Mouse (Mus musculus): ENCODE results near the gene Sdr39u1. TPM values are rescaled to one million over a fixed set of nuclear protein-coding genes. Genes with fewer than 3 reads are reported as not detected.

The Sdr39u1 gene
- 33.2 and 38.1 TPM in 2 replicates for polyA plus RNA-seq (2016; fragmentation: Nextera tagmentation; extraction: Ambion mirVana)

DNA sequence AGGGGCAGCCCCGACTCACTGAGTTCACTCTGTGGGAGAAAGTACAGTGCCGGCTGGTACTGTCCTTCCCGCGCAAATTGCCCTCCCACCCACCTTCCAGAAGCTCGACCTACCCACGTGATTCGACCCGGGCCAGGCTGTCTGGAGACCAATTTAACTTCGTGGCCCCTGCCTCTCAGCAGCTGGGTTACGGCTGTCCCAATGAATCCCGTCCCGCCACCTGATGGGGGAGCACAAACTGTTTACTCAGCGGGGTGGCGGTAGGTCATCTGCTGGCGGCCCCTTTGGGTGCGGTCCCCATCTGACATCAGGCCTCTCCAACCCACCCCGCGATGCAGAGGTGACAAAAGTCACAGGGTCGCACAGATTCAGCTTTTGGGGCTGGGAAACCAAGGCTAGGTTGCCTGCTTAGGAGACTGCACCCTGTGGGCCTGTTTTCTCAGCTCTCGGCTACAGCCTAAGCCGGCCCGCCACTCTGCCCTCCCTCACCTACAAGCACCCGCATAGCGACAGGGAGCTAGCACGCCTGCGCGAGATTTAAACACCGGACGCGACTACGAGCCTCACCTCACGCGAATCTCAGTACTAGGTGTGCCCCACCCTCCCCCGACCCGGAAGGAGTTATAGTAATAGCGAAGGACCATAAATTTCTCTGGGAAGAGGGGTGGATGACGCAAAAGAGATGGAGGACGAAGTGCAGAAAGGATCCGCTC, at the start of gene Sdr39u1:
Sdr39u1 (minus strand) TSS at position 593 of the 713 bp plus-strand sequence.
- Histone ChIP-seq H3K4me3 (peak within 1 kb of the TSS; percentile 62), H3K36me3 (peaks cover 35% of the 10 kb centered on the region), H3K27ac (peak within 1 kb of the TSS; percentile 87), H3K9me3 (no peaks in the 10 kb centered on the region), H3K4me1 (replicated peaks) (peaks cover 25% of the 10 kb centered on the region), H3K27me3 (ENCODE audit: insufficient read depth, poor library complexity, severe bottlenecking) (0 out of 2 replicates have a peak, but pooled peaks cover 8% of the 10 kb centered on the region)
- 5% methylated on average over 39 of the region's 39 CpGs for WGBS
- DNase-seq (ENCODE audit: low spot score) = peak; percentile 84

DNA sequence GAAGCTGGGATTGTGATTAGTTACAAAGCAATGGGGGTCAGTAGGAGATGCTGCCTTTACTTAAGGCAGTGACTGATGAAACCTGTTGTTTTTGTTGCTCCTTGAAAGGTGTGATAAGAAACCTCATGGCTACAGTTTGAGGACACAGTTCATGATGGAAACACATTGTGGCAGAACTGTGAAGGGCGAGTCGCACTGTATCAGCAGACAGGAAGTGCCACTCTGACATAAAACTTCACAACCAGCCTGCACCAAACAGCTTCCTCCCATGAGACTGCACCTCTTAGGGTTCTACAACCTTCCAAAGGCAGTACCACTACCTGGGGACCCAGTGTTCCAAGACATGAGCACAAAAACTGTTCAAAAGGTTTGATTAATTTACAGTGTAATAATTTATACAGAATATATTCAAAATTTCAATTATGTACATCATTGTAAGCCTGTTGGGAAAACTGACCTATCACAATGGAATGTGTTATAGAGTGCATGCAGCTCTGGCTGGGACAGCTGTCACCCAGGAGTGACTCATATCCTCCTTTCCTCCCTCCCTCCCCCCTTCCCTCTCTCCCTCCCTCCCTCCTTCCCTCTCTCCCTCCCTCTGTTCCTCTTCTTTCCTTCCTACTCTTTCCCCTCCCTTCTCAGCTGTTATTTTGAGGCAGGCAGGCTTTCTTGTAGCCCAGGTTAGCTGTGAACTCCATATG, 46.3 kb upstream of the Sdr39u1 start:
- DNase-seq (ENCODE audit: low spot score) = no peak
- Histone ChIP-seq H3K36me3 (no peaks in the 10 kb centered on the region), H3K9me3 (no peaks in the 10 kb centered on the region), H3K27me3 (ENCODE audit: insufficient read depth, poor library complexity, severe bottlenecking) (no peaks in the 10 kb centered on the region), H3K27ac (no peak overlapping the region), H3K4me3 (no peak overlapping the region), H3K4me1 (replicated peaks) (no peaks in the 10 kb centered on the region)
- 82% methylated on average over 2 of the region's 2 CpGs for WGBS

DNA sequence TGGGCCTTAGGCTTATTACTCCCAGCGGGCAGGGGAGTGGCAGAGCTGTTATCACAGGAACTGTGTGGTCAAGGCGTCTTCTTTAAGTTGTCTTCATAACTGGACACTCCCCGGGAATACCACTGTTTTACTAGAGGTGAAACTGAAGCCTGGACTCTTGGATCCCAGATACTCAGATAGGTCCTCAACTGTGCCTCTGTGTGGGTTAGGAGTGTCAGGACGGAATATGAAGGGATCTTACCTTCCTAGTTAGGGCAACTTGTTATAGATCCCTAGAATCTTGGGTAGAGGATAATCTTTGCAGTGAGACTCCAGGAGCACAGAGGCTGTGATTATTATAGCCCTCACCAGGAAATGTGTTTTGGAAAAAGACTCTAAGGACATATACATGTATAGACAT, 44.5 kb upstream of the Sdr39u1 start, which contains the start of gene Cma1:
Cma1 (minus strand) TSS at position 101 of the 400 bp plus-strand sequence.
- Histone ChIP-seq H3K27ac (no peak within 1 kb of the TSS), H3K4me3 (no peak within 1 kb of the TSS), H3K36me3 (no peaks in the 10 kb centered on the region), H3K27me3 (ENCODE audit: insufficient read depth, poor library complexity, severe bottlenecking) (no peaks in the 10 kb centered on the region), H3K4me1 (replicated peaks) (no peaks in the 10 kb centered on the region), H3K9me3 (no peaks in the 10 kb centered on the region)
- no peak for DNase-seq (ENCODE audit: low spot score)
- 89% methylated on average over 4 of the region's 4 CpGs for WGBS

DNA sequence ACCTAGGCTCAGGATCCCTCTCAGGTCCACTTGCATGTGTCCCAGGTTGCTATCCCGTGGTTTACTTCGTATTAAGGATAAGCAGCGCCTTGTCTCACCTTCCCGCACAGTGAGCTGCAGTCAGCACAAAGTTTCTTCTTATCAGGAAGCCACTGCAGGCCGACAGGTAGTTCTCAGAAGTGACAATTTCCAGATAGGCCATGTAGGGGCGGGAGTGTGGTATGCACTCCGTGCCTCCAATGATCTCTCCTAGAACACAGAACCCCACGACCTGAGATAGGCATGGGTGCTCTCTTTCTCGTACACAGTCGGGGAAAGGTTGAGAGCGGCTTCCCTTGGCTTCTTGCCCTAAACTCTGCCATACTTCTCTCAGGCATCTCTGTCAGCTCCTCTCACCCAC, 43.5 kb upstream of the Sdr39u1 start:
- Histone ChIP-seq H3K27ac (no peak overlapping the region), H3K27me3 (ENCODE audit: insufficient read depth, poor library complexity, severe bottlenecking) (no peaks in the 10 kb centered on the region), H3K9me3 (no peaks in the 10 kb centered on the region), H3K36me3 (no peaks in the 10 kb centered on the region), H3K4me3 (no peak overlapping the region), H3K4me1 (replicated peaks) (no peaks in the 10 kb centered on the region)
- 80% methylated on average over 11 of the region's 11 CpGs for WGBS
- DNase-seq (ENCODE audit: low spot score) = no peak

DNA sequence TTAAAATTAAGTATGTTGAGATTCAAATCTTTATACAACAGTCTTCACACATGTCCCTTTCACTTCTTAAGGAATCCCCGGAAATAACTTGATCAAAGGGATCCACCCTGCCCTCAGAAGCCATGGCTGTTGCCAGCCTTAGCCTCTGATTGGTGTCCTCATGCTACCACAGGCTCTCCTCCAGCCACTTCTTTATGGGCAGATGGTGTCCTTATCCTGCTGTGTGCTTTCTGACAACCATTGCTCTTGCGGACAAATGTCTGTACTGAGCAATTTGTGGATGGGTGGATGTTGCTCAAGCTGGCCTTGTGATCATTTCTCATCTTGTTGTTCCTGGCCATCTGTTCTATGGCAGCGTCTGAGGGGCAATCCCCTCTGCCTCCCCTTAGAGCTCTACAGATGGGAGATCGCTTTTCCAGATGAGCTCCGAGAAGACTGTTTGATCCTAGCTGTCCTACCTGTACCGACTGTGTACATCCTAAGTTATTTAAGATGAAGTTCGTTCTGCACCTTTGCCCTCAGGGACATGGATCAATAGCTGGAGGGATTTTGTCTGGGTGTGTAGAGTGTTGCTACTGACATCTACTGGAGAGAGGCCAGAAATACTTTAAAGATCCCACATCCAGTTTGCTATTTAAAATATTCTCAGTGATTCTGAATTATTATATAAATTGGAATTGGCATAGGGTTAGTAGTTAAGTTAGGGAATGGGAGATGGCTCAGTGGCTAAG, 40.1 kb upstream of the Sdr39u1 start:
- WGBS = 60% methylated on average over 7 of the region's 7 CpGs
- Histone ChIP-seq H3K36me3 (no peaks in the 10 kb centered on the region), H3K4me1 (replicated peaks) (no peaks in the 10 kb centered on the region; the same call in 1 of the 2 replicates), H3K9me3 (no peaks in the 10 kb centered on the region), H3K27me3 (ENCODE audit: insufficient read depth, poor library complexity, severe bottlenecking) (no peaks in the 10 kb centered on the region), H3K4me3 (no peak overlapping the region), H3K27ac (no peak overlapping the region)
- DNase-seq (ENCODE audit: low spot score) = no peak

DNA sequence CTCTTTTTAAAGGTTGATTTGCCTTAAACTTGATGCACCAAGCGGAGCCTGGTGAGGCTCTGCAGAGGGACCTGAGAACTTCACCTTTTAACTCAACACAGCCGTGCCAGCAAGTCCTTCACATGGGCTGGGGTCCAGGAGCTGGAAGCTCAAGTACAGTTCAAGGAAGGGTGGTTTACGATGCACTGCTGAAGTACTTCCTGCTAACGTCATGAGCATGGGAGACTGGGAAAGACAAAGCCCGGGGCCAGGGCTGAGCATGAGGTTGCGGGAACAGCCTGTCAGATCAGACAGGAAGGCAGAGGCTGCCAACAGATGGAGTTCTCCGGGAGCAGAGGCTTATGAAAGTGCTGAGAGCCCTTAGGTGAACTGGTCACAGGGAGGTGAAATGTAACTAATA, 33.5 kb upstream of the Sdr39u1 start:
- Histone ChIP-seq H3K4me1 (replicated peaks) (no peaks in the 10 kb centered on the region; the same call in 1 of the 2 replicates), H3K27ac (no peak overlapping the region), H3K4me3 (no peak overlapping the region), H3K9me3 (no peaks in the 10 kb centered on the region), H3K27me3 (ENCODE audit: insufficient read depth, poor library complexity, severe bottlenecking) (no peaks in the 10 kb centered on the region), H3K36me3 (no peaks in the 10 kb centered on the region)
- DNase-seq (ENCODE audit: low spot score) = peak; percentile 13
- WGBS = 63% methylated on average over 7 of the region's 7 CpGs

DNA sequence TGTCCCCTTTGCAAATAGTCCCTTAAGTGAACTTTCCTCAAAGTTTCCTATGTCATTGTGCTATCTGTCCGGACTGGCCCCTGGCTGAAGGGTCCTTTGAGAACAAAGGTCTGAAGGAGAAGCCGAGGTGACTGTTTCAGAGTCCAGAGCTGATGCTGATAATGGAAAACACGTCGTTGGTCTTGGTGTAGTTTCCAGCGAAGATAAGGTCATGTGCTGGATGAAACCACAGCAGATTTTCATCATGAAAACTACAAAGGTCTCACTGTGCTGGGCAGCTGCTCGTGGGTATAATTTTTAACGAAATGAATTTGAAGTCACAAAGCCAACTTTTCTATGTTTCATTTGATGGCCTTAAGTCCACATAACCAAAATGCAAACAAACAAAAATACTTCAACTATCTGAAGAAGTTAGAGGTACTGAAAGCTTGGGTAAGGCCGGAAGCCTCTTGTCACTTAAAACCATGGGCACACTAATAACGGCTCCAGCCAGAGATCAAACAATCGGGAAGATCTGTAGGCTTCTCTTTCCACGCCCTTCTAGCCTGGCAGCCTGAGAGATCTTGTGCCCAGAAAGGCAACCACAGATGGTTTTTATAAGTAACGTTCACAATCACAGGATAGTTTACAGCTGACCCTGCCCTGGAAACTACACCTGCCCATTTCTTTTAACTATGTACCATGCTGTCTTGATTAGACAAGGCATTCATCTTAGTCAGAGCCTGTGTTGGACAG, 29.3 kb upstream of the Sdr39u1 start:
- H3K27me3 ChIP-seq (ENCODE audit: insufficient read depth, poor library complexity, severe bottlenecking) = no peaks in the 10 kb centered on the region
- no peak overlapping the region for H3K4me3 ChIP-seq
- no peaks in the 10 kb centered on the region for H3K9me3 ChIP-seq
- no peaks in the 10 kb centered on the region; the same call in 1 of the 2 replicates for H3K4me1 ChIP-seq (replicated peaks)
- H3K36me3 ChIP-seq = no peaks in the 10 kb centered on the region
- no peak overlapping the region for H3K27ac ChIP-seq
- no peak for DNase-seq (ENCODE audit: low spot score)
- 78% methylated on average over 12 of the region's 12 CpGs for WGBS

DNA sequence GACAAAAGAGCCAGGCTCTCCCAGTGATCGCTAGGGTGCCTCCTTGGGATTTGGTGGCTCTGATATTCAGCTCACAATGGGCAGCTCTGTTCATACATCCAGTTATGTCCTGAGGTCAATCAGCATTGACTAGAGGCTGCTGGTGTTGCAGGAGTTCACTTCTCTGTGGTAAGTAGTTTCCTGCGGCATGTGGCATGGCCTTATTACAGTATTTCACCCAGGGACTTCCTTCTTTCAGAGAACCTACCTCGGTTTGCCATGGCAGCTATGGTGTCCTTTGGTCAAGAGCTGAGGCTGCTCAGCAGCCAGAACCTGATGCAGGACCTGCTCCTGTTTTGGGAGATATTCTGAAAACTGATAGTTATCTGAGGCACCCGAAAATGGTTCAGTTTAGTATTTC, 26.8 kb upstream of the Sdr39u1 start:
- Histone ChIP-seq H3K27ac (no peak overlapping the region), H3K36me3 (no peaks in the 10 kb centered on the region), H3K4me3 (no peak overlapping the region), H3K9me3 (no peaks in the 10 kb centered on the region), H3K27me3 (ENCODE audit: insufficient read depth, poor library complexity, severe bottlenecking) (no peaks in the 10 kb centered on the region), H3K4me1 (replicated peaks) (no peaks in the 10 kb centered on the region; the same call in 1 of the 2 replicates)
- WGBS = 86% methylated on average over 4 of the region's 4 CpGs
- no peak for DNase-seq (ENCODE audit: low spot score)

DNA sequence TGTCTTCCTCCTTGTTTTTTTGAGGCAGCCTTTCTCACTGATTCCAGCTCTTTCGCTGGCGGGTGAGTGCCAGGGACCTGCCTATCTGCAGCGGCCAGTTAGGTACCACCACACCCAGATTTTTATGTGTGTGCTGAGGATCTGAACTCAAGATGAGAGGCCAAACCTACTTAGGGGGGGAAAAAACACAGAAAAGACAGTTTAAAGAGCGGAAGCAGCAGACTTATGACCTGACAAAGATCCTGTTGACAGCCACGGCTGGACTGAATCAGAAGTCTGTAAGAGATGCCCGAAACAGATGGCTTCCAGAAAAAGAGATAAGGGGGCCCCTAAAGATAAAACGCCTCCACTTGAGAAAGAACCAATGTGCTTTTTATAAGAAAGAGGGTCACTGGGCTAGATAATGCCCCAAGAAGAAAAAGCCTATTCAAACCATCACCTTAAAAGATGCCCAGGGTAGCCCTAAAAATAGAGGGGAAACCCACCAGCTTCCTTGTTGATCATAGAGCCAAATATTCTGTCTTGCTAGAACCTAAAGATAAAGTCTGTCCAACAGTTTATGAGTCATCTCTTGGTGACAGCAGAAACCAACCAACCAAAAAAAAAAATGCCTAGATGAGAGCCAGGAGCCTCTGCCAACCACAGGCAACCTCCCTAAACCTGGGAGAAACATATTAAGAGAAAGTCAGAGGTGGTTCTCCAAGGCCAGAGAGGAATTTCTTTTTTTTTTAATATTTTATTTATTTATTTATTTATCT, 22.6 kb upstream of the Sdr39u1 start:
- peaks cover 7% of the 10 kb centered on the region; the same call in 1 of the 2 replicates for H3K27me3 ChIP-seq (ENCODE audit: insufficient read depth, poor library complexity, severe bottlenecking)
- DNase-seq (ENCODE audit: low spot score) = no peak
- no peaks in the 10 kb centered on the region for H3K9me3 ChIP-seq
- H3K4me3 ChIP-seq = no peak overlapping the region
- 78% methylated on average over 7 of the region's 7 CpGs for WGBS
- no peaks in the 10 kb centered on the region for H3K36me3 ChIP-seq
- peaks cover 2% of the 10 kb centered on the region; the same call in 1 of the 2 replicates for H3K4me1 ChIP-seq (replicated peaks)
- no peak overlapping the region for H3K27ac ChIP-seq

DNA sequence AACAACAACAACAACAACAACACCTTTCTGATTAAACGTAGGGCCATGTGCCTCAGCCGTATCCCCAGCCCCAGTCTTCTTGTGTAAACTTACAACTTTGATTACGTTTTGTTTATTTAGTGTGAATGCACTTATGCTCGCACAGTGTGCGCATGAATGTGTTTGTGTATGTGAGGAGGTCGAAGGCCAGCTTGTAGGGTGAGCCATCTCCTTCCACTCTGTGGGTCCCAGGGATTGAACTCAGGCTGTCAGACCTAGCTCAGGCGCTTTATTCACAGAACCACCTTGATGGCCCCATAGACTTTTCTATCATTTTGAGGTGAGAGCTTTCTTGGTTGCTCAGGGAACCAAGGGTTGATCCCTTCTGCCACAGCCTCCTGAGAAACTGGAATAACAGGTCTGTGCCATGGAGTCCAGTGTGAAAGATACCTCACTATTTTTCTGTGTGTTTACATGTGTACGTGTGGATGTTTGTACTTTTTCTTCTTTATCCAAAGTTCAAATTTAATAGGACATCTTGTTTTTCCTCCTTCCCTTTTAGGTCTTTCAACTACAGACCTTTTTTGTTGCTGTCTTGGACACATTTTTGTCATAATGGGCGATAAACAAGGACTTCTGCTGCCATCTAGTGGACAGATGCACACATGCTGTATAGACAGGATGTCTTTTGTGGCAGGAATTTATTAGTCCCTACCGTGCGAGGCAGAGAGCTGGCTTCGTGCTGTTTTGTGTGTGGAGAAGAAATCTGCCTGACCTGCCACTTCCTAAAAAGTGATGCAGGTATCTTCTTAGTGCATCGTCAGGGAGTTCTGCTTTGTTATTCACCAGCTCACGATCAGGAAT, 18.4 kb upstream of the Sdr39u1 start:
- Histone ChIP-seq H3K4me1 (replicated peaks) (peaks cover 2% of the 10 kb centered on the region; the same call in 1 of the 2 replicates), H3K9me3 (no peaks in the 10 kb centered on the region), H3K27ac (no peak overlapping the region), H3K27me3 (ENCODE audit: insufficient read depth, poor library complexity, severe bottlenecking) (peaks cover 7% of the 10 kb centered on the region; the same call in 1 of the 2 replicates), H3K36me3 (no peaks in the 10 kb centered on the region), H3K4me3 (no peak overlapping the region)
- peak; percentile 78 for DNase-seq (ENCODE audit: low spot score)
- 42% methylated on average over 14 of the region's 14 CpGs for WGBS

DNA sequence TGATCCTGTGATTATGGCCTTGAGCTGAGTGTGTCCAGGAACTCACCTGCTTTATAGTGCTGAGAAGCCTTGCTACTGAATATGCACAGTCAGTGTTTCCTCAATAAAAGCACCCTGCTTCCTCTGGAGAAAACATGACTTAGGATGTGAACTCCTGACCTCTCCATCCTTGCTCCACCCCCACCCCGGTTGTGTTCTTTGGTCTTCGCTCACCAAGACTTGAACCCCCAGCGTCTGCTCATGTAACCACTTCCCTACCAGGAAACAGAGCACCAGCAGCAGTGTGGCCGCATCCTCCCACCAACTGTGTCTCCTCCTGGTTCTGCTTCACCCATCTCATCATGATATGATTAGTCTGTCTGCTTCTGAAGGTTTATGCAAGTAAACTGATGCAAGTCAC, 13.3 kb upstream of the Sdr39u1 start:
- no peaks in the 10 kb centered on the region; the same call in 1 of the 2 replicates for H3K4me1 ChIP-seq (replicated peaks)
- H3K27me3 ChIP-seq (ENCODE audit: insufficient read depth, poor library complexity, severe bottlenecking) = no peaks in the 10 kb centered on the region
- no peaks in the 10 kb centered on the region for H3K9me3 ChIP-seq
- 47% methylated on average over 4 of the region's 4 CpGs for WGBS
- DNase-seq (ENCODE audit: low spot score) = no peak
- no peaks in the 10 kb centered on the region for H3K36me3 ChIP-seq
- H3K4me3 ChIP-seq = no peak overlapping the region
- H3K27ac ChIP-seq = no peak overlapping the region

Data from hindbrain, embryonic 10.5 days (tissue).